Mouse (Mus musculus) heart, adult 2 months (tissue): ENCODE measurements around the gene Hmx1.

Source experiments
- CTCF ChIP-seq: fragments of 200-600 bp; IDR thresholded peaks from 2 replicates; pipeline ENCODE4 v1.8.1; 2022; ENCODE audit warnings: antibody characterized with exemption, mild to moderate bottlenecking, moderate library complexity
- EP300 ChIP-seq: fragments of 200-500 bp; IDR thresholded peaks from 2 replicates; pipeline ENCODE4 v1.6.1; 2011; ENCODE audit warnings: low read depth, low read length, control low read depth; ENCODE audit not compliant: insufficient read depth
- POLR2A ChIP-seq: fragments of 200-500 bp; IDR thresholded peaks from 2 replicates; pipeline ENCODE4 v1.6.1; 2011; ENCODE audit warnings: mild to moderate bottlenecking, low read depth, low read length, control low read depth; ENCODE audit not compliant: insufficient read depth

GRCm38 (mm10) chr5:35345084-35345483 lies 43.8 kb upstream of the Hmx1 start:
- no peak for TF ChIP-seq CTCF
- no peak for TF ChIP-seq POLR2A
- TF ChIP-seq EP300: no peak
